Mouse (Mus musculus) erythroid progenitor cell, adult 5-6 weeks (primary cell): Measurements from ENCODE around the gene P3h4. TPM values are rescaled to one million over a fixed set of nuclear protein-coding genes. Genes with fewer than 3 reads are reported as not detected.

Experiments used
- ATAC-seq: replicated peaks from 2 replicates; pipeline ENCODE4 v1.8.0; 2016; ENCODE audit warnings: moderate number of reproducible peaks, mild to moderate bottlenecking, moderate TSS enrichment, inconsistent platforms; ENCODE audit not compliant: poor library complexity, low FRiP score, severe bottlenecking
- total RNA-seq, 2 experiments: library from RNA; stranded (forward) in 1 of 2; stranded (reverse) in 1 of 2; fragments of 150-400 nt in 1 of 2; fragments of 186-747, 209-891 nt in 1 of 2; gene quantifications; 2 replicates each; pipeline versions ENCODE4 v1.2.3 to v1.2.4; 2015 to 2017; ENCODE audit warnings: low replicate concordance in 2 of 2

The P3h4 gene
- total RNA-seq, 2 experiments from 2014 or later: not detected

GRCm38 (mm10) chr11:100409686-100410085, 5.0 kb downstream of the P3h4 start:
- no peak for ATAC-seq

- no peak for ATAC-seq
Observed at GRCm38 (mm10) chr11:100408835-100409462, 5.7 kb downstream of the P3h4 start.

- no peak for ATAC-seq
Observed at GRCm38 (mm10) chr11:100408076-100408834, 6.4 kb downstream of the P3h4 start.

- ATAC-seq: no peak
Observed at GRCm38 (mm10) chr11:100406995-100407705, 7.5 kb downstream of the P3h4 start.

- ATAC-seq: no peak
Observed at GRCm38 (mm10) chr11:100406273-100406672, 8.4 kb downstream of the P3h4 start.

- ATAC-seq: no peak
Observed at GRCm38 (mm10) chr11:100404456-100405074, 10.1 kb downstream of the P3h4 start.

GRCm38 (mm10) chr11:100403445-100404134, 11.0 kb downstream of the P3h4 start:
- ATAC-seq: no peak

GRCm38 (mm10) chr11:100402682-100403081, 12.0 kb downstream of the P3h4 start:
- ATAC-seq: no peak

GRCm38 (mm10) chr11:100402240-100402639, 12.4 kb downstream of the P3h4 start:
- no peak for ATAC-seq

GRCm38 (mm10) chr11:100400842-100401241, 13.8 kb downstream of the P3h4 start:
- no peak for ATAC-seq

- ATAC-seq: no peak
Observed at GRCm38 (mm10) chr11:100399727-100400538, 14.7 kb downstream of the P3h4 start.

- no peak for ATAC-seq
Observed at GRCm38 (mm10) chr11:100399320-100399719, 15.3 kb downstream of the P3h4 start.

- ATAC-seq: no peak
Observed at GRCm38 (mm10) chr11:100398517-100398916, 16.1 kb downstream of the P3h4 start.

GRCm38 (mm10) chr11:100397600-100398389, 16.8 kb downstream of the P3h4 start, which contains the start of gene Jup:
Gene Jup, minus strand, starts transcription at chr11:100397763.
- 0 out of 2 replicates have a peak, but pooled peaks have one; percentile 45 for ATAC-seq

- ATAC-seq: no peak
Observed at GRCm38 (mm10) chr11:100396886-100397599, 17.6 kb downstream of the P3h4 start.

- no peak for ATAC-seq
Observed at GRCm38 (mm10) chr11:100395861-100396631, 18.6 kb downstream of the P3h4 start.

- no peak for ATAC-seq
Observed at GRCm38 (mm10) chr11:100395200-100395599, 19.4 kb downstream of the P3h4 start.
